ENCODE assay signal across 8 mouse cellular contexts in genomic region chr9:50528293-50528892, GRCm38 (mm10). TPM values are rescaled to one million over a fixed set of nuclear protein-coding genes. Genes with fewer than 3 reads are reported as not detected.
DNase-seq lines count a peak whose midpoint lies in the region; ATAC-seq lines count a peak whose summit lies in the region.

Gene Pts, minus strand, starts transcription at chr9:50528724.

- peak within 1 kb of the TSS; percentile 70 for H3K9ac ChIP-seq in forebrain, embryonic 11.5 days (ENCODE audit: low read length)
- H3K9ac ChIP-seq in heart, embryonic 16.5 days (ENCODE audit: low read length), result peak within 1 kb of the TSS; percentile 79
- H3K9ac ChIP-seq in liver, embryonic 15.5 days, result peak within 1 kb of the TSS; percentile 68
- peak within 1 kb of the TSS; percentile 71 for H3K9ac ChIP-seq in neural tube, embryonic 12.5 days

- H3K4me2 ChIP-seq in forebrain, embryonic 11.5 days (ENCODE audit: low read depth, low read length, severe bottlenecking), result peak within 1 kb of the TSS; percentile 47
- H3K4me2 ChIP-seq in heart, embryonic 16.5 days (ENCODE audit: low read depth, low read length), result peak within 1 kb of the TSS; percentile 79
- H3K4me2 ChIP-seq in liver, embryonic 15.5 days, result peak within 1 kb of the TSS; percentile 79
- peak within 1 kb of the TSS; percentile 62 for H3K4me2 ChIP-seq in neural tube, embryonic 12.5 days (replicated peaks)

- peak; percentile 96 for DNase-seq in CD8-positive naive resting alpha-beta T cell, adult 2 months (ENCODE audit: low read depth in 2 of 2, low spot score in 2 of 2)
- DNase-seq in c-Kit-positive CD71-negative TER-119-negative erythroid progenitor cells, embryonic 14.5 days (ENCODE audit: low read depth), result peak; percentile 96
- peak; percentile 99 for DNase-seq in forebrain, embryonic 11.5 days (ENCODE audit: low spot score)
- peak; percentile 98 to 99 for DNase-seq in kidney, postnatal 36 days
- DNase-seq in telencephalon, adult 2 months (ENCODE audit: low read depth, low spot score), result peak; percentile 97

- H3K36me3 ChIP-seq in forebrain, embryonic 11.5 days (ENCODE audit: control insufficient read depth, insufficient read depth, low read length), result no peaks in the 10 kb centered on the region
- H3K36me3 ChIP-seq in heart, embryonic 16.5 days (ENCODE audit: control insufficient read depth, insufficient read depth), result 0 out of 2 replicates have a peak, but pooled peaks cover 2% of the 10 kb centered on the region
- 0 out of 2 replicates have a peak, but pooled peaks cover 10% of the 10 kb centered on the region for H3K36me3 ChIP-seq in liver, embryonic 15.5 days (replicated peaks)
- H3K36me3 ChIP-seq in neural tube, embryonic 12.5 days, result peaks cover 6% of the 10 kb centered on the region

- H3K27me3 ChIP-seq in forebrain, embryonic 11.5 days (ENCODE audit: control insufficient read depth, insufficient read depth, low read length), result no peaks in the 10 kb centered on the region
- no peaks in the 10 kb centered on the region for H3K27me3 ChIP-seq in heart, embryonic 16.5 days (ENCODE audit: control insufficient read depth, insufficient read depth, low read length)
- H3K27me3 ChIP-seq in liver, embryonic 15.5 days, result no peaks in the 10 kb centered on the region
- H3K27me3 ChIP-seq in neural tube, embryonic 12.5 days (replicated peaks), result no peaks in the 10 kb centered on the region

- WGBS in forebrain, embryonic 11.5 days, result under 1% methylated on average over 52 of the region's 54 CpGs
- WGBS in heart, embryonic 16.5 days, result under 1% methylated on average over 54 of the region's 54 CpGs
- under 1% methylated on average over 54 of the region's 54 CpGs for WGBS in liver, embryonic 15.5 days (ENCODE audit: insufficient replicate concordance)
- WGBS in neural tube, embryonic 12.5 days, result under 1% methylated on average over 54 of the region's 54 CpGs

- peak; percentile 98 for ATAC-seq in forebrain, embryonic 11.5 days (replicated peaks; ENCODE audit: low FRiP score)
- peak; percentile 100 for ATAC-seq in heart, embryonic 16.5 days (replicated peaks; ENCODE audit: extremely low read depth, insufficient read depth, low FRiP score)
- ATAC-seq in liver, embryonic 15.5 days (ENCODE audit: insufficient read depth), result peak; percentile 98
- peak; percentile 98 for ATAC-seq in neural tube, embryonic 12.5 days (ENCODE audit: low FRiP score, low read depth)

- no peaks in the 10 kb centered on the region for H3K9me3 ChIP-seq in forebrain, embryonic 11.5 days (ENCODE audit: control insufficient read depth, low read length)
- H3K9me3 ChIP-seq in heart, embryonic 16.5 days (replicated peaks; ENCODE audit: control insufficient read depth, low read length), result no peaks in the 10 kb centered on the region
- H3K9me3 ChIP-seq in liver, embryonic 15.5 days (replicated peaks), result no peaks in the 10 kb centered on the region
- no peaks in the 10 kb centered on the region for H3K9me3 ChIP-seq in neural tube, embryonic 12.5 days

- no peaks in the 10 kb centered on the region for H3K4me1 ChIP-seq in forebrain, embryonic 11.5 days (replicated peaks; ENCODE audit: control insufficient read depth, insufficient read depth, low read length)
- peaks cover 9% of the 10 kb centered on the region for H3K4me1 ChIP-seq in heart, embryonic 16.5 days (ENCODE audit: control insufficient read depth, insufficient read depth, low read length)
- H3K4me1 ChIP-seq in liver, embryonic 15.5 days (replicated peaks), result peaks cover 20% of the 10 kb centered on the region
- peaks cover 10% of the 10 kb centered on the region for H3K4me1 ChIP-seq in neural tube, embryonic 12.5 days

- no peak within 1 kb of the TSS for H3K27ac ChIP-seq in forebrain, embryonic 11.5 days (ENCODE audit: low read depth, low read length)
- H3K27ac ChIP-seq in heart, embryonic 16.5 days (ENCODE audit: low read length), result peak within 1 kb of the TSS; percentile 78
- peak within 1 kb of the TSS; percentile 76 for H3K27ac ChIP-seq in liver, embryonic 15.5 days (replicated peaks)
- H3K27ac ChIP-seq in neural tube, embryonic 12.5 days, result peak within 1 kb of the TSS; percentile 37; the same call in 1 of the 2 replicates

- H3K4me3 ChIP-seq in forebrain, embryonic 11.5 days (ENCODE audit: low read depth, low read length), result peak within 1 kb of the TSS; percentile 79
- peak within 1 kb of the TSS; percentile 68 for H3K4me3 ChIP-seq in heart, embryonic 16.5 days (ENCODE audit: low read length)
- peak within 1 kb of the TSS; percentile 77 for H3K4me3 ChIP-seq in liver, embryonic 15.5 days (replicated peaks)
- peak within 1 kb of the TSS; percentile 82 for H3K4me3 ChIP-seq in neural tube, embryonic 12.5 days

RNA-seq across cellular contexts. Expression of gene Pts, which starts in this region (rescaled TPM):
- polyA plus RNA-seq in forebrain, embryonic 11.5 days (2014; fragmentation: Nextera tagmentation; extraction: Ambion mirVana), result 77.5 and 93.5 TPM in 2 replicates
- polyA plus RNA-seq in heart, embryonic 16.5 days (2015; fragmentation: Nextera tagmentation; extraction: Ambion mirVana), result 91.6 and 93.2 TPM in 2 replicates
- 32.6 and 36.1 TPM in 2 replicates for polyA plus RNA-seq in liver, embryonic 15.5 days (2015; fragmentation: Nextera tagmentation; extraction: Ambion mirVana)
- 98.8 and 101 TPM in 2 replicates for polyA plus RNA-seq in neural tube, embryonic 12.5 days (2016; fragmentation: Nextera tagmentation; extraction: Ambion mirVana)
